Mouse (Mus musculus) heart, adult 18-20 months (tissue): ENCODE data around the gene Fam89b. TPM values are rescaled to one million over a fixed set of nuclear protein-coding genes. Genes with fewer than 3 reads are reported as not detected.
"Not testable (repeated sequence)": the region's sequence is repeated elsewhere in the genome, so short reads cannot be mapped to it uniquely, and the experiment has no call there.

Source experiments
- DNase-seq, 2 experiments: peaks; one replicate each; pipeline ENCODE4 v3.0.0; 2021 to 2022; ENCODE audit warnings: mixed read lengths in 1 of 2
- total RNA-seq, 2 experiments: library from RNA; stranded (reverse); gene quantifications; 2 replicates each; pipeline ENCODE4 v1.2.3; 2021

Gene Fam89b
- total RNA-seq, 2 experiments from 2014 or later: 21.6 to 26.0 TPM

- DNase-seq: no peak
Measured at GRCm38 (mm10) chr19:5713255-5713654, 16.2 kb downstream of the Fam89b start.

- DNase-seq: peak in 1 of 2 experiments; percentile 62
Measured at GRCm38 (mm10) chr19:5711907-5712460, 17.5 kb downstream of the Fam89b start.

DNA sequence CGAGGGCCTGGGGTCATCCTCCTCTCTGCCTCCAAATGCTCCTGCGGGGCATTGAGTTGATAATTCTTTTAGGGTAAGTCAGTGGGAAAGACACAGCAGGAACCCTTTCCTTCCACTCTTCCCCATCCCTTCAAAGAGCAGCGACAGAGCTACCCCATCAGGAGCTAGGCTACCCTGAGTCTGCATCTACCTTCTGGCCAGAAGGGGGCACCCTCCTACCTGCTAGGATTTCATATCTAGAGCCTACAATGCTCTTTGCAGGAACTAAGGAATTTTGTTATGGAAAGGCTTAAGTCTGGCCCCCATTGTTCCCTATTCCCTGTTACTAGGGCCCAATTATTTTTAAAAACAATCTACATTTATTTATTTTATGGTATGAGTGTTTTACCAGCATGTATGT lies 18.2 kb downstream of the Fam89b start:
- DNase-seq: peak; percentile 81 to 84

DNA sequence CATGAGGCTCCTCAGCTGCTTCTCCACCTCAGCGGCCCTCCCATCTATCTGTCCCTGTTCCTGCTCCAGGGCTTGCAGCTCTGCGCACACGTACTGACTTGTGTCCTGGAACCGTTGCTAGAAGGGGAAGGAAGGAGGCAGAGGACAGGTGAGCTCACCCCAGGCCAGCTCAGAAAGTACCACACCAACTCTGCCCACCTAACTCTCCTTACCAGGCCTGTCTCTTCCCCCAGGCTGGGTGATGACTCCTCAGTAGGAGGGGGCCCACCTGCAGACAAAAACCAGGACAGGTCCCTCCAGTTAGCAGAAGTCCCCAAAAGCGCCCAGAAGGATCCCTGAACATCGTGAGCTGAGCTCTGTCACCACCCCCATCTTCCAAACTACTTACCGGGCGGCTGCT lies 18.9 kb downstream of the Fam89b start:
- no peak for DNase-seq

DNA sequence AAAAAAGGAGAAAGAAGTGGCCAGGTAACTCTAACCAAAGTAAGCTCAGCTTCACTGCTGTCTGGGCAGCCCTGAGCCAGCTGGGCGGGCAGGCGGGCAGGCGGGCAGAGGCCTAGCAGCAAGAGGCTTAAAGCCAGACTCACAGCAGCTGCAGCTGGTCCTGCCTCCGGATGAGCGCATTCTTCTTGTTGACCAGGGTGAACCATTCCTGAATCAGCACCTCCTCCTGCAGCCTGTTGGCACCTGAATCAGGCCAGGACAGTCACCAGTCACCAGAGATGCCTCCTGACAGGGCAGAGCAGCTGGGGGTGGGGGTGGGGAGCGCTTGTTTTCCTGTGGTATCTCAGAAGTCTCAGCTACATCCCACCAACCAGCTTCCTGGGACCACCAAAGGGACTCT lies 19.4 kb downstream of the Fam89b start:
- DNase-seq: no peak

DNA sequence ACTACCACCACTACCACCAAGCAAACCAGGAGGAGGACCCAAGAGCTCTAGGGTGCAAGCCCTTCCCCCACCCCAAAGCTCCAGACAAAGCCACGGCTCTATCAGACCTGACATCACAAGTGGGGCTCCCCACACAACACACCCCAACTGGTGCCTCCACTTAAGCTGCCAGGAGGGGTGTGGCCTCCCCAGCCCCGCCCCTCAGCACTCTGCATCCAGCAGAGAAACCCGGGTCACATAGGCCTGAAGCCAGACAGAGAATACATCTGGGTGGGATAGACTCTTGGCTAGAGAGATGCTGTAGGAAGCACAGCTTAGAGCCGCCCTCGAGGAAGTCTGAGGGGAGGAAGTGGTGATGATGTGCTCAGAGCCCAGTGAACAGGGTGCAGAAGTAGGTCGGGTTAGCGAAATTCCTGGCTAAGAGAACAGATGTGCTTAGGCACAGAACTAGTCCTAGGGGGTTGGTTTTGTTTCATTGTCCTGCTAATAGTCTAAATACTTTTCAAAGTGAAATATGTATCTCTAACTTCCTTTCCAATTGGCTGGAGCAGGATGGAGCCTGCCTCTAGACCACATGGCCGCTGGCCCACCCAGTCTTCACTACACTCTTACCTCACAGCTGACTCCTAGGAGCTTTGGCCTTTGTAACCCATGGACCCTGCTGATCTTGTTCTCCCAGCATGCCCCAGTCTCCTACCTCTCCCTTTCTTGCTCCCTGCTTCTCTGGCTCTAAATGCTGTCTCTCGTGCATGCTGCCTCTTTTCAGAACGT lies 24.5 kb downstream of the Fam89b start:
- peak in 1 of 2 experiments; percentile 39 for DNase-seq

GRCm38 (mm10) chr19:5704163-5704800 lies 25.2 kb downstream of the Fam89b start, which contains the start of gene Kcnk7:
TSS of gene Kcnk7 (plus strand) at chr19:5704367.
- no peak for DNase-seq

GRCm38 (mm10) chr19:5695849-5696462 lies 33.5 kb downstream of the Fam89b start:
- no peak for DNase-seq

DNA sequence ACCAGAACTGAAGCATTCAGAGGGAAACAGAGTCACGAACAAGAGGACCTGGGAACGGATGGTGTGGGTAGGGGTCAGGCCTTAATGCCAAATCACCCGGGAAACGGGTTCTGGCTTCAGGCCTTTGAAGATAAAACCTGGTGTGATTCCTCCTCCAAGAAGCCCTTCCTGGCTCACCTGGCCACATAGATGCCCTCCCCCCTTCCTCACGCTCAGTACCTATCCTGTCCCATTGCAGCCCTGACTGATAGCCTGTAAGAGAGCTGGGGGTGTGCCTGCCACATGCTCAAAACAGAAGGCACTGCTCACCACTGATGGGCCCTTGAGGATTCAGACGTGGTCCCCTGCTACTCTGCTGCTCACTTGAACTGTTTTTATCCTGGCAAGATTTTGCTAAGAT lies 35.7 kb downstream of the Fam89b start:
- no peak for DNase-seq

- peak in 1 of 2 experiments; percentile 34 for DNase-seq
Measured at GRCm38 (mm10) chr19:5692913-5693396, 36.5 kb downstream of the Fam89b start.

DNA sequence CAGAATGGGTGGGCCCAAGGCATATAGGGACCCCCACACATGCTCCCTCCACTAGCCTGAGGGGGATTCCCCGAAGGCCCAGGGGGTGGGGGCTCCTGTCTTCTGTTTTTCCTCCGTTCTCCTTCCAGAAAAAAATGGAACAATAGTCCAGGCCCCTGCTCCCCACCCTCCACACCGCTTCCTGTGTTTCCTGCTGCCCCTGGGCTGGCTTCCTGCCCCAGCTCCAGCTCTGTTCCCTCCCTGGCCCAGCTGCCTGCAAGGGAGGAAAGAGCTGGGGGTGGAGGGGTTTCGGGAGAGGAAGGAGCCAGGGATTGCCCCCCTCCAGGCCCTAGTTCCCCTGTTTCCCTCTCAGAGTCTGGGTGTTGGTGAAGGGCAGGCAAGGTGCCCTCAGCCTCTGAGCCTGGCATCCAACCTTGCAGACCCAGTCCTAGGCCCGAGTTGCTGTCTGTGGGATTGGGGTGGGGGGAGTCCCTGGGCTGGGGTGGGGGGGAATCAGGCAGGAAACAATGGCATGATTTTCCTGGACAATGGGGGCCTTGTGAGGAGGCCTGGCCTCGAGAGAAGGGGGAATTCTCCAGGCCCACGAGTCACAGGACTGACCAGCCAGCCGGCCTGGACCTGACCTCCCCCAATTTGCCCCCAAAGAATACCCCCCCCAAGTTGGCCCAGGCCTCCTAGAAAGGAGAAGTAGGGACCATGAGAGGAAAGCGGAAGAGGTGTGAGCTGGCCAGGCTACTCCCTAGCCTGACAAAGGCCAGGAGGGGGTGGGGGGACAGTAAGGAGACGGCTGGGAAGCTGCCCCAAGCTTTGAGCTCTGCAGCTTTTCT lies 37.2 kb downstream of the Fam89b start:
- peak; percentile 72 to 93 for DNase-seq

DNA sequence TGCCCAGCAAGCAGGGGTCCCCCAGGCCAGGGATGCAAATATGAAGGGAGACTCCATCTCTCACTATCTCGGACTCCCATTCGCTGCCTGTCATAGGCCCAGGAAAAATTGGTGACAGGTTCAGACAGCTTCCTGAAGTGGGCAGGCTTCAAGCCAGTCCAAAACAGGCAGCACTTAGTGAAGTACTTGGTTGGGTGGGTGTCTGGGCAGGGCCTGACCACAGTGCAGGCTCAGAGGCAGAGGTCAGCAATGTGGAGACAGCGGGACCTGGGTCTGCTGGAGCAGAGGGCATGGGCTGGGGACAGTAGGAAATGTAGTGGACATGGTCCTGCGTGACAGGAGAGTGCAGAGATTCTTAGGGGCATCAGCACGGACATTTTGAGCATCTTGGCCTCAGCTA lies 37.9 kb downstream of the Fam89b start:
- no peak for DNase-seq

DNA sequence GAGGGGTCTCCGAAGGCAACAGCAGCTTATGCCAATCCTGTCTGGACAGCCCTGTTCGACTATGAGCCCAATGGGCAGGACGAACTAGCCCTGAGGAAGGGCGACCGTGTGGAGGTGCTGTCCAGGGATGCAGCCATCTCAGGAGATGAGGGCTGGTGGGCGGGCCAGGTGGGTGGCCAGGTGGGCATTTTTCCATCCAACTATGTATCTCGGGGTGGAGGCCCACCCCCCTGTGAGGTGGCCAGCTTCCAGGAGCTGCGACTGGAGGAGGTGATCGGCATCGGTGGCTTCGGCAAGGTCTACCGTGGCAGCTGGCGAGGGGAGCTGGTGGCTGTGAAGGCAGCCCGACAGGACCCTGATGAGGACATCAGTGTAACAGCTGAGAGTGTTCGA lies 39.1 kb downstream of the Fam89b start:
- DNase-seq: no peak

DNA sequence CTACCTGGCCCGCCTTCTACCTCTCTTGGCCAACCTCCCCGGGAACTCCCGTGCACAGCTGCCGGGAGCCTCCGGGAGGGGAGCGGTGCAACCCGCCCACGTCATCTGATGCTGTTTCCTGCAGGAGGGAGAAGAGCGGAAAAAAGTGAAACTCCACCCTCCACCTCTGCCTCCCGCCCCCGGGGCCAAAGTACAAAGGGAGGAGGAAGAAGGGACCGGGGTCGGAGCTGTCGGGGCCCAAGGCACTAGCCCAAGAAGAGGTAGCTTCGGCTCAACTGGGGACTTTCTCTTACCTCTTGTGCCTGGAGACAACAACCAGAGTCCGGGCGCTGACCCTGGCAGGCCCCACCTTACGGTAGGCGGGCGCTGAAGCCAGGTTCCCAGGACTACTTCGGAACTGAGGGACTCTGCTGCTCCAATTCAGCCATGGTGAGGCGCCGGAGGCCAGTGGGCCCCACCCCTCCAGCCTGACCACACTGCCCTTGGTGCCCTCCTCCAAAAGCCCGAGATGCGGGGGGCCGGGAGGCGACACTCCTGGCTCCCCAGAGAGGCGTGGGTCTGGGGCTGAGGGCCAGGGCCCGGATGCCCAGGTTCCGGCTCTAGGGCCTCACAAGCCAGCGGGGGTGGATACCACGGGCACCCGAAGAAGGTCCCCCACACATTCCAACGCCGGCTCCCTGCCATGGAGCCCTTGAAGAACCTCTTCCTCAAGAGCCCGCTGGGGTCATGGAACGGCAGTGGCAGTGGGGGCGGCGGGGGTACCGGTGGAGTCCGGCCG lies 39.7 kb downstream of the Fam89b start:
- DNase-seq: peak; percentile 91 to 96

GRCm38 (mm10) chr19:5689088-5689428 lies 40.4 kb downstream of the Fam89b start:
- DNase-seq: no peak

DNA sequence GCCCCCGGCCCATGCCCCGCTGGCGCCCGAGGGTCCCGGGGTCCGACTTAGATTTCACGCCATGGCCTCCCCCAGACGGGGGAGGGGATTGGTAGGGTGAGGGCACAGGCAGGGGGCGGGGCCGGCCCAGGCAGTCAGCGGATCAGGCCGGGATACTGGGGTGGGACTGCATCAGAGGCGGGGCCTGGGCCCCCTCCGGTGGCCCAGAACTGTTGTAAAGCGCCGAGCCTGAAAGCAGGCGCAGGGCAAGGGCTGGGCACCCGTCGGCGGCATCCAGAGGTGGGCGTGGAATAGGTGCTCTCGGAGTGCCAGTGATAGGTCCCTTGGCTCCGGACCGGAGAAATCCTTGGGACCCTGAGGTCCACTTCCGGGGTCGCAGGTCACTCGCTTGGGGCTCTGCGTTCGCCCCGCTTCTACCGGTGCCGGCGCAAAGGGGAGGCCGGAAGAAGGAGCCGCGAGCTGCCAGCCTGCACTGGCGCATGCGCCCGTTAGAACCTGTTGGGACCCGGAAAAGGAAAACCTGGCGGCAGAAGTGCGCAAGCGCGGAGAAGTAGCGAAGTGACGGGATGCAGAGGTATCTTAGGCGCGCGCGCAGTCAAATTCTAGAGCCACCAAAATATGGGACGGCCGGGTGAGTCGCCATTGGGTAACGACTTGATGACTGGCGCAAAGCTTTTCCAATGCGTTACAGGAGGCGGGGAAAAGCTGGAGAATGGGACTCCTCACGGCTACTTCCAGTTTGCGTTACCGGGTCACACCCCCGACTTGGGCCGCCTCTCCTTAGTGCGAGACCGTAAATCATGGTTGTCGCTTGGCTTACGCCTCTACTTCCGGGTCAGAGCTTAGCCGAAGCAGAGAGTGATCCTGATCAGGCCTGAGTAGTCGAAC lies 41.0 kb downstream of the Fam89b start, which contains the start of the genes Map3k11 and Pcnx3:
Map3k11 (plus strand) TSS at position 543 of the 888 bp plus-strand sequence.
Pcnx3 (minus strand) TSS at position 709 of the 888 bp plus-strand sequence.
- peak; percentile 96 to 99 for DNase-seq

DNA sequence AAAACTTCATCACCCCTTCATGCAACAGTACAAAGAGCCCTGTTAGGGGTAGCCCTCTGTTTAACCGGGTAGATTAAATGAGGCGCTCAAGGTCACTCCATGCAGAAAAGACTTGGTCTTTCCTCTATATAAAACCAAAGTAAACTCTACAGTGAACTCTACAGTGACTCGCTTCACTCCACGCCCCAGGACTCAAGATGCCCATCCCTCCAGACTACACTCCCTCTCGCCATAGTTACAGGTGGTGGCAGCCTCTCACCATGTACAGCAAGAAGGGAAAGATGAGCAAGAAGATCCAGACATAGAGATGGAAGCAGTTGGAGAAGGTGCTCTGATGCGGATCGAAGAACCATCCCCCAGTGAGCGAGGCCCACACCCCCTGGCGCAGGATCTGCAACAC lies 41.7 kb downstream of the Fam89b start:
- DNase-seq: no peak

- DNase-seq: not testable (repeated sequence)
Measured at GRCm38 (mm10) chr19:5686954-5687353, 42.5 kb downstream of the Fam89b start.

- no peak for DNase-seq
Measured at GRCm38 (mm10) chr19:5686437-5686836, 43.0 kb downstream of the Fam89b start.

DNA sequence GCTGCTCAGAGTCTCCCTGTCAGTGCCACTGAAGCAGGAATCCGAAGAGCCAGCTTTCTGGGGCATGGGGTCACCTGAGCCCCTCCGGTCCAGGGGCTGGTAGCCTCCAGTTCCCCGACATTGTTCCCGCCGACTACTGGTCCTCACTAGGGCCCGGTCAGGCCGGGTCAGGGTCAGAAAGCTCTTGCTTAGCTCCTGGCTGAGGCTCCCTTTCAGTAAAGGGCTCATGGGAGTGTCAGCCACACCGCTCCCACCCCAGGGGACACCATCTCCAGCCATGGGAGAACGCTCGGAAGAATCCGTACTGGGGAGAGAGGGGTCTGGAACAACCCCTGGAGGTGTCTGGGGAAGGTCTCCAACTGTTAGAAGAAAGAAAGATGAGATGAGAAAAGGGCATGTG lies 43.6 kb downstream of the Fam89b start:
- DNase-seq: no peak
